Mouse (Mus musculus) liver, embryonic 14.5 days (tissue): ENCODE measurements around the gene Dtymk.

ENCODE experiments used
- CTCF ChIP-seq: IDR thresholded peaks from 2 replicates; pipeline ENCODE4 v1.5.1; 2016; ENCODE audit warnings: antibody characterized with exemption, low read depth, control low read depth
- EP300 ChIP-seq: IDR thresholded peaks from 2 replicates; pipeline ENCODE4 v1.6.1; 2016; ENCODE audit warnings: antibody characterized with exemption, low read depth

DNA sequence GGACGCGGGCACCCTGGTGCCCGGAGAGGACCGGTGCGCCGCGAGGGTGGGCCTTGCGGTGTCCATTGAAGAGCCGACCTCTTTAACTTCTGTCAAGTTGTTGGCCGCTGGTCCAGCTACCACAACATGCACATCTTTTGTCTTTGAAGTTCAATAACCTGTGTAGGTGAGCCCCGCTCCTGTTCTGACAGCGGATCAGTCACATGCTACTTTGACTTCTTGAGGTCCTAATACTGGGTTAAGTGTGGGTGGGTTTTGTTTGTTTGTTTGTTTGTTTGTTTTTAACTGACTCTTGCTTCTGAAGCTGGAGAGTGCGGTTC is 46.5 kb downstream of the Dtymk start:
- TF ChIP-seq EP300 (no peak), CTCF (no peak)
